Mouse (Mus musculus) adrenal gland, postnatal 4 days (tissue): ENCODE data around the gene Vmp1. TPM values are rescaled to one million over a fixed set of nuclear protein-coding genes. Genes with fewer than 3 reads are reported as not detected.

Source experiments
- DNase-seq, 2 experiments: peaks; one replicate each; pipeline ENCODE4 v3.0.0; 2021 to 2022; ENCODE audit warnings: low spot score in 2 of 2, mixed read lengths in 2 of 2
- total RNA-seq, 2 experiments: library from RNA; stranded (reverse); gene quantifications; 2 replicates each; pipeline ENCODE4 v1.2.3; 2021

Gene Vmp1
- total RNA-seq, 2 experiments from 2014 or later: 109 to 120 TPM

DNA sequence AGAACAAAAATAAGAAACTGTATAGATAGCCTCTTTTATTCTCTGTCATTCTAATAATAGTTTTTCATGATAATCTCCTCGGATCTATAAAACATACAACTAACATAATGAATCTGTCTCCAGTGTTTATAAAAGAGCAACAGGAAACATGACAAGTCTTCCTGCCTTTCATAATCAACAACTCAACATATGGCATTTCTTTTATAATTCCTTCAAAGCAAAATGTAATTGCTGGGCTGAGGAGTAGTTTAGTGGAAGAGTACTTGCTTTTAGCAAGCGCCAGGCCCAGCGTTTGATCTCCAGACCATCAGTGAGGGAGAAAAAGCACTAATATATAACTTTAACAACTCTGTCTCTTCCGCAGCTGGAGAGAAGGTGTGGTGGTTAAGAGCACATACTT is 41.9 kb downstream of the Vmp1 start:
- no peak for DNase-seq

DNA sequence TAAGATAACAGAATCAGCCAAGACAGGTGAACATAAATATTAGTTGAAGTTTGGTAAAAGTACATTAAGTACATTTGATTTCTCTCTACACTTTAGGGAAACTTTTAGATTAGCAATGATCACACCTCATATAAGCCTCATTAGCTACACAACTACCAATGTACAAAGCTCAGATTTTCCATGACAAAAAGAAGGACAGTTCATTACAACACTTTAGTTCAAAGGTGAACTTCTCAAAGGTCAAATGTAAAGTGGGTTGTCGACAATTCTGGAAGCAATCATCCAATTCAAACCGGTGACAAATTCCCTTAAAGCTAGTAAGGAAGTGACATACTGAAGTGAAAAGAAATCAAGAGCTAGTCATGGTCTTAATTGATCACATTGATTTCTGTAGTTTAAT is 45.9 kb downstream of the Vmp1 start:
- no peak for DNase-seq

DNA sequence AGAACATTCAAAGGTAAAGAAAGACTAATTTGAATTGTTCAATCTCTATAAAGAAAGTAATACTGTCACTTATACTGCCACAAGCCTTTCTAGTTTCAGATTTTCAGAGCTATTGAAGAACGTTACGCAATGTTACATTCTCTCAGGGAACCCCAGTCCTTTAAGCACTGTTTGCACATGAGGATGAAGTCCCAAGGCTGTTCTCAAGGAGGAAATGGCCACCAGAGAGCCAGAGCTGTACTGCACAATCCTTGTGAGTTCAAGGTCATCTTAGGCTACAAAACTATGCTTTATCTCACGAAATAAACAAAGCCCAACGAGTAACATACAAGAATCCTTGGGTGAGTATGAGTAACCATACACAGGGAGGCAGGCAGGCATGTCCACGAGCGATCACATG is 49.2 kb downstream of the Vmp1 start:
- no peak for DNase-seq

DNA sequence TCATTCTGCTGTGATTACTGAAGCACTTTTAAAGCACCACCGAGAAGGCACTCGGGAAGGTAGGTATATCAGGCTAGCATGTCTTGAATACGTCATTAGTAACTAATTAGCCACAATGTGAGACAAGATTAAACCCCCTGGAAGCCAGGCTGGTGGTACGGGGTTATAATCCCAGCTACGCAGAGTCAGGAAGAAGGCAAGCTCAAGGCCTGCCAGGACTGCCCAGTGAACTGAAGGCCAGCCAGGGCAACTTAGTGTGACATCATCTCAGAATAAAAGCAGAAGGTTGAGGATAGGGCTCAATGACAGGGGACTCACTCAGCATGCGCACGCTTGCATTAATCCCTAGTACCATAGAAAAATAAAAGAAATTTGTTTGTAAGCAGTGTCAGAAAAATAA is 53.7 kb downstream of the Vmp1 start:
- DNase-seq: no peak

DNA sequence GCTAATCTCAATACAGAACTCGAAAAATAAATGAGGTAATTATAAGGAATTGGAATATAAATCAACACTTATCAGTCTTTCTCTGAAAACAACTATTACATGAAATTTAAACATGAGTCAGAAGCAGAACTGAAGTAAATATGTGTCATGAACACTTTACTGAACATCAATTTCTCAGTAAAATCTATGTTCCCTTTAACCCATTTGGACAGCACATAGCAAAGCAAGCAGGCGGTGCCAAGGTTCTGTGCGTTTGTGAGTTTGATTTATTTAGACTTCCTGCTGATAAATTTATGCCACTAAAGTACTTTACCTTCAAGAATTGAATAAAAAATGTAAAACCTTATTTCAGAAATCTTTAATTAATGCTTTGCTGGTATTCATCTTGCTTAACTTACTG is 54.2 kb downstream of the Vmp1 start:
- no peak for DNase-seq

DNA sequence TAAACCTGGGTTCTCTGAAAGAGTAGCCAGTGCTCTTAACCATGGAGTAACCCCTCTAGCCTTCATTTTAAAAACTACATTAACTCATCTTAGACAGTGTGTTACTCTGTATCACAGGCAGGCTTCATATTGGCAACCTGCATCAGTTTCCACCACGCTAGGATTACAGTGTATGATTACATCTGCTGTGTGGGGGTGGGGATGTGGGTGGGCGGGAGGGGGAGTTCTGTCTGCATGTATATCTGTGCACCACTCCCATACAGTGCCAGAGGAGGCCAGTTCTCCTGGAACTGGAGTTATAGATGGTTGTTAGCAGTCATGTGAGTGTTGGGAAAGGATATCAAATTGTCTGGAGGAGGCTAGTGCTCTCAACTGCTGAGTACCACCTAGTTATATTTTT is 55.2 kb downstream of the Vmp1 start:
- DNase-seq: no peak

DNA sequence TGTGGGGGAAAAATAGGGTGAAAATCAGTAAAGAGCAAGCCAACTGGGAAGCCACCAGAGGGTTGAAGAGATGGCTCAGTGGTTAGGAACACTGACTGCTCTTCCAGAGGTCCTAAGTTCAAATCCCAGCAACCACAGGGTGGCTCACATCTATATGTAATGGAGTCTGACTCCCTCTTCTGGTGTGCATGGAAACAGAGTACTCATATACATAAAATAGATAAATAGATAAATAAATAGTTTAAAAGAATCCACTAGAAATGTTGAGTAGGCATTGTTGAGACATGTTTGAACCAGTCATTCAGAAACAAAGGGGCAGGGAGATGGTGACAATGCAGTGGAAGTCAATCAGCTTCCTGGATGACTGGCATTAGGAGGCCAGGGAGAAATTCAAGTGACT is 56.0 kb downstream of the Vmp1 start:
- DNase-seq: no peak

DNA sequence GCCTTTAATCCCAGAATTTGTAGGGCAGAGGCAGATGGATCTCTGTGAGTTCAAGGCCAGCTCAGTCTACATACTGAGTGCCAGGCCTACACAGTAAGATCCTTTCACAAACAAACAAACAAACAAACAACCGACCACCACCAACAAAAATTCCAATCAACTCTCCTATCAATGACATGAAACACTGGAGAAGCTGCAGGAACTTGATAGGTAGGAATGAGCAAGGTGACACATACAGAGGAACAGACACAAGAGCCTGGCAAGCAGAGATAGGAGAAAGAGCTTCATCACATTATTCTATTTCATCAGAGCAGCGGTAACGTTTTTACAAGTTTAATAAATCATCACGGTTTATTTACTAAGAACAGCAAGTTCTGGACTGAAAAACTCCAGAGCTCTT is 56.9 kb downstream of the Vmp1 start:
- DNase-seq: no peak

DNA sequence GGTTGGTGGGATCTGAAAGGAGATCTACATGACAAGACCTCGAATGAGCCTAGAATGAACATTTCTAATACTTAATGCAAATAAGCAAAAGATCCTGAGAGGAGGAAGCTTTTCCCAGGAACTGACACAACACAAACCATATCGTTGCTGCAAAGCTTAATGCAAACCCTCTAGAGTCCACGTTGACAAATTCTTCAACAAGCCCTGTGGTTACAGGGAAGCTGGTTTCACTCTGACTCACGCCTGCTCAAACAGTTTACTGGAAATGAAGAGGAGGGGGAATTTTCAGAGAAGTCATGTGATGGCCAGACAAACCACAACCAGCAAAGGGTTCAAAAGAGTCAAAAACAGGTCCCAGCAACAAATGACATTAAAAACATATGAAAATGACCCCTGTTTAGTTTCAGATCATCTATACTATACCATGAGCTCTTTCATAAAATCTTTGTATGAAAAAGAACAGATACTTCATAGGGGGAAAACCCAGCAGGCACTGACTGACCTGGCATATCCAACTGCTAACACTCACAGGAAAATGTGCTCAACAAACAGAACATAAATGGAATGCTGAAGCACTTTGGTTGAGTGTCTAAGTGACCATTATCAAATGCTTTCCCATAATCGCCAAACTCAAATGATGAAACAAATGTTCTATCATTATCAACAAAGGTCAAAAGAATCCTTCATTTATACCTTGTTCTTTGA is 59.2 kb downstream of the Vmp1 start:
- DNase-seq: no peak

DNA sequence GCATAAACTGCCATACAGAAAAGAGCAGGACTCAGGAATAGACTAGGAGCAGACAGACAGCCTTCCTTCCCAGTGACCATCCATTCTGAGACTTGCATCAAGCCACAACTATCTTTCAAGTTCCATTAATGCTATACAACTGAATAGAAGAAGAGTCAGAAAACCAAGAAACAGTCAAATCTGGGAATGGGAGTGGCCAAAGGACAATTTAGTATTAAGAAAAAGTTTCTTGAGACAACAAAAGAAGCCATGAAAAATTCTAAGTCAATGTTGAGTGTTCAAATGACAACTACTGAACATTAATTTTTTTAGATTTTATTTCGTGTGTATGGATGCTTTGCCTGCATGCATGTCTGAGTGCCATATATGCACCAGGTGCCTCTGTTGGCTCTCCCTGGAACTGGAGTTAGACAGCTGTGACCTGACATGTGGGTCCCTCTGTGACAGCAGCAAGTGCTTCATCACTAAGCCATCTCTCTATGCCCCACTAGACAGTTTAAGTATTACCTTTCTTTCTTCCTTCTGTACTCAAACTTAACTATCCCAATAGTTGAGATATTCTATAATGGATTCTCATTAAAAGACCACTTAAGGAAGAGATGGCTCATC is 60.1 kb downstream of the Vmp1 start:
- no peak for DNase-seq

DNA sequence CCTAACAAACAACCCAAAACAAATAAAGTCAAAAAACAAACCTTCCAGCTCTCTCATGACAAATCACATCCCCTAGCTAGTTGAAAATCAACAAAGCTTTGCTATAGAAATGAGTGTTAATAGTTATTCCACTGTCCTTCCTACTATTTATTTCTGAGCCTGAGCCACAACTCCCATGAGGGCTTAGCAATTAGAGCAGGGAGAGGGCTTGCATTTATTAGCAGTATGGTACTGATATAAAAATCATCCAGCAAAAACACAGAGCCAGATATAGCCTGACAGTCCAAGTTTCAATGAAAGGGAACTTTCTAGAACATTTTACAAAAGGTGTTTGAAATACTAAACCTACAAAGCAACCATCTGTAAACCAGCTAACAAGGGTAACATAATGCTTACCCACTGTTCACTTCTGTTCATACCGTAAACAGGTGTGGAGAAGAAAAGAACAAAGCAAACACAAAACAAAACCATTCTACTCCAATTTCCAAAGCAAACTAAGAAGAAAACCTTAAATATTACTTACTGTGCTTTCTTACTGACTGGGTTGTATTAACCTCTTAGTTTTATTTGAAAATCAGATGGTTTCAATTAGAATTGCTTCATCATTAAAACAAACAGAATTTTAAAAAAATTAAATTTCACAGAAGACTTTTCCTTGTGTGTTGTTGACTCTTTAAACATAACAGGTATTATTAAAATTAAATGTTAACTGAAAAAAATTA is 61.3 kb downstream of the Vmp1 start:
- DNase-seq: no peak

DNA sequence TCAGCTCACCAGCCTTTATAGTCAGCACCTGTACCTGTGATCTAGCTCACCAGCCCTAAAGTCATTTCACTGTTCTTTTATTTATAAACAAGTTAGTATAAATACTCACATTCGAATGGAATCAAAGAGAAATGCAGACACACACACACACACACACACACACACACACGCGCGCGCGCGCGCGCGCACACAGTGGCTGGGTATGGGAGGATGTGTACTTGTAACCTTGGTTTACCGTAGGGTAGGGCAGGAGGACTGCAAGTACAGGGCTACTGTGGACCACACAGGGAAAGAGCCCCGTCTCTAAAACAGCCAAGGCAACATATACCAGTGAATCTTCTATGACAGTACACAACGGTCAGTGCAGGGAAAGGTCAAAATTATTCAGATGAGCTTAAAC is 62.5 kb downstream of the Vmp1 start:
- no peak for DNase-seq

DNA sequence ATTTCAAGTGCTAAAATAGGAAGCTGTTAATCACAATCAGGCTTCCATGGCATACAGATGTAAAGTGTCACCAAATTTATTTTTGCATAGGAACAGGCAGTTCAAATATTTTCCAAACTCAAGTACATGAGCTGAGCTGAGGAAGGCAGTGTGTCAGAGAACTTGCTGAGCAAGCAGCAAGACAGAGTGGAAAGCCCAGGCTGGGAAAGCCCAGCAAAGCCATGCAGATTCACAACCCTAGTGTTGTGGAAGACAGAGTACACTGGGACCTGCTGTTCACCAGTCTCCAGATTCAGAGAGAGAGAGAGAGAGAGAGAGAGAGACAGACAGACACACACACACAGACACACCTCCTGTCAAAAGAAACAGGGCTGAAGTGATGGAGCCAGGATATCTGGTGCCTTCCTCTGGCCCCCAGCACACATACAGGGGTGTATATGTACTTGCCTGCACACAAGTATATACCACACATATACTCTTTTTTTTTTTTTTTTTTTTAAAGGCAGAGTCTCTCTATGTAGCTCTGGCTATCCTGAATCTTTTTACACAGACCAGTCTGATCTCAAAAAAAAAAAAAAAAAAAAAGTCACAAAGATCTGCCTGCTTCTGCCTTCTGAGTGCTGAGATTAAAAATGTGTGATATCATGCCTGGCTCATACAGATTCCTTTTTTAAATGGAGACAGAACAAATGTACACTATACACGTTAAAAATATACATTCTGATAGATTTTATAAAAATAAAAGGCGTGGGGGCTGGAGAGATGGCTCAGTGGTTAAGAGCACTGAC is 64.9 kb downstream of the Vmp1 start:
- DNase-seq: no peak

DNA sequence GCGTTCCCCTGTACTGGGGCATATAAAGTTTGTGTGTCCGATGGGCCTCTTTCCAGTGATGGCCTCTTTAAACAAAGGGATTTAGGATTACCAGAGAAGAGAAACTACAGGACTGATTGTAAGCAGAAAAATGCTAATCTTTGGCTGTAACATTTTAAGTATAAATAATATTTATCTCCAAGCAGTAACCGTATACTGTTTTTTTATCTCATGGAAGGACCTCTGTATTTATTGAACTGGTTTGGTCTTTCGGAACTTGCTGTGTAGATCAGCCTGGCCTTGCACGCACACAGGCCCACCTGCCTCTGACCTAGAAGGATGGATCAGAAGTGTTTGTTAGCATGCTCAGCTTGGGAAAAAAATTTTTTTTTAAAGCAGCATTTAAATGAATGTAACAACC is 69.0 kb downstream of the Vmp1 start:
- no peak for DNase-seq

DNA sequence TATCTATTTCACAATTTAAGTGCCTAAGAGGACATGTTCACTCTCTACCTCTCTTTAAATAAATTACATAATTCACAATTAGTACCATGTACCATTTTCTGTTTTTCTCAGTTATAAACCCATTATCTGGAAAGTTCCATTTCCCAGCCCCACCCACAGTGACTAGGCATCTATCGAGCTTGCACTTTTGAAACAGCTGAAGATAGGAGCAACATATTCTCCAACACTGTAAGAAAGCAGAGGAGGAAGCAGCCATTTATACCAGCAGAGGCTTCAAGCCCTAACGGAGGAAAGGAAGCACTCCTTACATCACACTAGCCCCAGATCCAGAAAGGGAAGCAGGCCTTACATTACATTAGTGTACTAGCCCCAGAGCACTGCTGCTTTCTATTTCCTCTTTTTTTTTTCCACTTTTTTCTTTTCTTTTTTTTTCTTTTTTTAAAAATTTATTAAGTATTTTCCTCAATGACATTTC is 69.5 kb downstream of the Vmp1 start:
- DNase-seq: no peak

DNA sequence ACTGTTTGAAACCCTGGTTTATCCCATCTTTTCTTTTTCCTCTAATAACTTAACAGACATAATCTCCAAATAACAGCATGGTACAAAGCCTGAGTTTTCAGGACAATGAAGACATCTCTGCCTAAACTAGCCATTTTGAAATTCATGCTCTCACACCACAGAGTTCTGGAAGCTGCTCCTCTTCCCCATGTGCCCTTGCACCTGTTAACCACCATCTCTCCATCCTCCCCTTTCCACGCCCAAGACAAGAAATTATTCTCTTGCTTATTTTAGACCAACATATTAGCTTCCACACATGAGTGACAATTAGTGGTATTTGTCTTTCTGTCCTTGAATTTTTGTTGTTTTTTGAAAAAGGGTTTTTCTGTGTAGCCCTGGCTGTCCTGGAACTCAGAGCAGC is 71.6 kb downstream of the Vmp1 start:
- no peak for DNase-seq

DNA sequence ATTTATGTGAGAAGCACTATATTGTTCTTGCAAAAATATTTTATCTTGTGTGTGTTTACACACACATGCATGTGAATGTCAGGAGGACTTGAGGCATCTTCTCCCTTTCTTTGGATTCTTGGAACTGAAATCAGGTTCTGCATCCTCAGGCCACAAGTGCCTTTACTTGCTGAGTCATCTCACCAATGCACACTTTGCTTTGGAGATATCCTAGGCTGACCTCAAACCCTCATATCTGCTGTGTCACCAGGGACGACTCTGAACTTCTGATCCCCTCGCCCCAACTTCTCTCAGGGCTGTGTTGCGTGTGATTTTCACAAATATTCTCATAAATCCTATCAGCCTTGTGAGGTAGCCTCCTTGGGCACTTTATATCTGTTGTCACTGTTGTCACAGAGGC is 73.4 kb downstream of the Vmp1 start:
- DNase-seq: no peak

DNA sequence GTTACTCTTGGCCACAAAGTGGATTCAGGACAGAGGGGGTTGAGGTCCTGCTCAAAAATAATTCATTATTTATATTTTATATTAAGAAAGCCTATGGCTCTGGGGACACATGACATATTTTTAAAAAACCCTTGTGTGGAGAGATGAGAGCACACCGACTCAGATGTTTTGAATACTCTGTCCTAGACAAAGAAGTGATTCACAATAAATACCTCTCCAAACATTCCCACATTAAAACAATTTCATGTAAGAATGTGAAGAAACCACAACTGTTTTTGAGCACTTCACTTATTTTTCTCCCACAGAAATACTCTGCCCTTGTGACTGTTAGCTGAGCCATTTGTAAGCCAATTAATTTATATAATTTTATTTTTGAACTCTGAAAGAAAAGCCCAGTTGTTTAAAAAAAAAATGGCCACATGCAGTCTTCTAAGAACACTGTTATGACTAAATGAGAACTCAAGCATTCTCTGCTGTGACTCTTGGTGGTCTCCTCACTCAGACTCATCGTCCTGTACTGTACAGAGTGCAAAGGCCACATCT is 75.8 kb downstream of the Vmp1 start:
- DNase-seq: no peak

DNA sequence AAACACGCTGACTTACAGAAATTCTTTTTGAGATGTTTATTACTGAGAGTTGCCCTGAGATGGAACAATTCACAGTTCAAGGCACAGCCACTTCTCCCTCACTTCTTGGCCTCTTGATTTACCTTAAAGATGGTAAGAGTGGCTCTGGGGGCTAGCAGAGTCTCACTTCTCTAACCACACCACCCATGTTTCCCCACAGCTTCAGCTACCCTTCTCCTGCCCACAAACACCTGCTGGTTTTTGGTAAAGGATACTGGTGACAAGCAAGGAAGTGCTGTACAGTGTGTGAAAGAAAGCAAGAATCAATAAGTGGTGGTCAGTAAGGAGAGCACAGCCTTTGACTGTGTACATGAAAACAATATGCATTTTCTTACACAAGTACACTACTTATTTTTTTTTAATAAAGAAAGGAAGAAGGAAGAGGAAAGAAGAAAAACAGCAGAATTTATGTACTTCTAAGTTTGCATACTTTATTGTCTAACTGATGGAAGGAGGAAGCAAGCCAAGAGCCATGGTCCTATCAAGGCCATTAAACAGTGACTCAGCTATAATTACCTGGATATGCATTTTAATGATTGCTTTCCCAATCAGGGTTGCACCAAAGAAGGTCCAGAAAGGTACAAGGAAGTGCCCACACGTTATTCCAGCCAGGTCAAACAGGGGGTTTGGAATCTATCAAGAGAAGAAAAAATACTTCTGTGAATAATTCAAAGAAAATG is 76.9 kb downstream of the Vmp1 start:
- no peak for DNase-seq

DNA sequence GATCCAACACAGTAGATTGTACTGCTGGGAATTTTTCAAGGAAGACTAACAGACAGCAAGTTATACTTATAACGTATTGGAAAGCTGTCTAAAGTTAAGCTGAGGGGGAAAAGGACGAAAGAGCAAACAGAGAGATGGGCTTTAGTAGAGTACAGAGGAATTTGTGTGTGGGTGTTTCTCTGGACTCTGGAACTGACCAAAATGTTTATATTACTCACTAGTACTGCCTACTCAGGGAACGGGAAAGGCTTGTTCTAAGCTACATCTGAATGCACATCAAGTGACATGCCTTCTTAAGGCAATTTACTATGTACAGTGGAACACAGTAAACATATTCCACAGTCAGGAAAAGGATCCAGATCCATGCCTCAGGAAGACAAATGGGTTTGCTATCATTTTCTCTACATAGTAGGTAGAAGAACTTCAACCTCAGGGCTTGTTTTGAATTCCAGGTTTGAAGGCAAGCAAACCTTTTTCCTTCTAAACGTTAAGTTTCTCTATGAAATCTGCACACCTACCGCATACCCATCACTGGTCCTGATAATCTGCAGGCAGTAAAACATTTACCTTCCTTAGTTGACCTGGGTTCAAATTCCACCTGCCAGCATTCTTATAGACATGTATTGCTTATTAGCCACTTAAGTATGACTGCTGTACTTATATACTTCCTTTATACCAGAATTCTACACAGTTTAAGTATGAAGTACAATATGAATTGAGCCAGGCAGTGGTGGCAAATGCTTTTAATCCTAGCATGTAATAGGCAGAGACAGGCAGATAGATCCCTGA is 78.7 kb downstream of the Vmp1 start:
- no peak for DNase-seq
